Mouse (Mus musculus) olfactory bulb, adult 2 months (tissue): Measurements from ENCODE around the gene Dnajb7.

Source experiments
- CTCF ChIP-seq: fragments of 200-500 bp; IDR thresholded peaks from 2 replicates; pipeline ENCODE4 v1.5.1; 2012; ENCODE audit warnings: low read depth, mild to moderate bottlenecking, low read length, moderate library complexity; ENCODE audit not compliant: insufficient read depth
- POLR2A ChIP-seq: fragments of 200-500 bp; IDR thresholded peaks from 2 replicates; pipeline ENCODE4 v1.6.1; 2012; ENCODE audit warnings: mild to moderate bottlenecking, low read depth, low read length, moderate library complexity; ENCODE audit not compliant: insufficient read depth

- no peak for TF ChIP-seq POLR2A
- no peak for TF ChIP-seq CTCF
Measured at GRCm38 (mm10) chr15:81438345-81438744, 30.2 kb upstream of the Dnajb7 start.
